Mouse (Mus musculus): ENCODE data around the gene Nkx3-2. TPM values are rescaled to one million over a fixed set of nuclear protein-coding genes. Genes with fewer than 3 reads are reported as not detected.

The Nkx3-2 gene
- total and polyA plus RNA-seq, 3 experiments = not detected

DNA sequence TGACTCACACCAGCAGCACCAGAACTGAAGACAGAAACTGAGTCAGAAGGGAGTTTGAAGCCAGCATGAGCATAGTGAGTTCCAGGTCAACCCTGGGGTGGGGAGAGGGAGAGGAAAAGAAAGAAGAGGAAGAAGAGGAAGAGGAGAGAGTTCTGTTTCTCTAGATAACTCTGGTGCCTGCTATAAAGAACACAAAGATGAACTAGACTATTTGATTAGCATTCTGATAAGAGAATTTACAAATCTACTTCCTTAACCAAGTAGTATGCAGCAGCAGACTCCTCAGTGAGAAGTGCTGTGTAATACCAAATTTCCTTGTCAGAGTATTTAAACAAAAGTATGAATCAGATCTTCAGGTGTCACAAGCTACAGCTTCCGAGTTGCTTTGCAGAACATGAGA, 37.3 kb downstream of the Nkx3-2 start:
- Histone ChIP-seq H3K9ac (ENCODE audit: control insufficient read depth, low read depth, low read length, poor library complexity, severe bottlenecking) (no peak overlapping the region), H3K27me3 (ENCODE audit: control insufficient read depth in 1 of 2, insufficient read depth in 2 of 2, low read length in 2 of 2) (no peaks in the 10 kb centered on the region), H3K27ac (ENCODE audit: control insufficient read depth, low read depth, low read length) (peak overlapping the region; percentile 74), H3K9me3 (replicated peaks; ENCODE audit: insufficient read depth, low read length) (no peaks in the 10 kb centered on the region), H3K4me3 (ENCODE audit: control insufficient read depth in 1 of 2, insufficient read depth in 1 of 2, low read depth in 2 of 2, low read length in 2 of 2) (no peak overlapping the region), H3K79me2 (ENCODE audit: control insufficient read depth, insufficient read depth, low read length, poor library complexity) (no peaks in the 10 kb centered on the region), H3K36me3 (ENCODE audit: control insufficient read depth in 1 of 2, insufficient read depth in 2 of 2, low read length in 2 of 2) (peaks cover 0 to 13% of the 10 kb centered on the region in 2 experiments; a peak in 2 of 4 replicates), H3K4me1 (ENCODE audit: control insufficient read depth in 1 of 2, insufficient read depth in 2 of 2, low read length in 2 of 2) (peaks cover 4 to 6% of the 10 kb centered on the region in 2 experiments)
- DNase-seq (ENCODE audit: low read depth, low spot score) = peak; percentile 80
- TF ChIP-seq CTCF (IDR thresholded peaks at IDR 0.05 in 2 of 3, conservative IDR thresholded peaks at IDR 0.05 in 1 of 3; ENCODE audit: control insufficient read depth in 1 of 3, insufficient read depth in 1 of 3, low read depth in 2 of 3, low read length in 3 of 3, poor library complexity in 1 of 3, severe bottlenecking in 1 of 3) = no peak
- TF ChIP-seq TBP (IDR thresholded peaks at IDR 0.05; ENCODE audit: low read depth, low read length) = no peak
- TF ChIP-seq ZNF384 (IDR thresholded peaks at IDR 0.05; ENCODE audit: low read depth, low read length) = peak; percentile 28; the same call in 1 of the 2 replicates
- TF ChIP-seq MEF2A (IDR thresholded peaks at IDR 0.05; ENCODE audit: extremely low read depth, insufficient replicate concordance, low read depth, low read length, poor library complexity, severe bottlenecking) = no peak
- no peak for TF ChIP-seq USF1 (IDR thresholded peaks at IDR 0.05; ENCODE audit: low read depth, low read length)
- TF ChIP-seq EP300 (IDR thresholded peaks at IDR 0.05; ENCODE audit: low read depth in 1 of 2, low read length in 2 of 2) = peak; percentile 91 to 99
- no peak for TF ChIP-seq ZC3H11A (IDR thresholded peaks at IDR 0.05; ENCODE audit: low read depth, low read length)
- peak; percentile 53; the same call in 1 of the 2 replicates for TF ChIP-seq ELF1 (IDR thresholded peaks at IDR 0.05; ENCODE audit: low read depth, low read length)
- TF ChIP-seq MAX (IDR thresholded peaks at IDR 0.05; ENCODE audit: low read length) = no peak
- TF ChIP-seq MYB (IDR thresholded peaks at IDR 0.05; ENCODE audit: low read depth, low read length) = no peak
- no peak for TF ChIP-seq ZKSCAN1 (IDR thresholded peaks at IDR 0.05; ENCODE audit: low read depth, low read length)
- TF ChIP-seq RCOR1 (IDR thresholded peaks at IDR 0.05; ENCODE audit: low read depth, low read length) = peak; percentile 79
- peak; percentile 65 for TF ChIP-seq SIN3A (IDR thresholded peaks at IDR 0.05; ENCODE audit: low read length)
- TF ChIP-seq CHD1 (IDR thresholded peaks at IDR 0.05; ENCODE audit: low read depth, low read length) = no peak
- TF ChIP-seq TCF12 (IDR thresholded peaks at IDR 0.05; ENCODE audit: low read depth, low read length) = peak; percentile 94
- no peak for TF ChIP-seq POLR2AphosphoS5 (IDR thresholded peaks at IDR 0.05; ENCODE audit: borderline replicate concordance, low read depth, low read length)
- TF ChIP-seq ETS1 (IDR thresholded peaks at IDR 0.05; ENCODE audit: low read depth, low read length) = peak; percentile 83
- peak; percentile 42; the same call in 1 of the 2 replicates for TF ChIP-seq BHLHE40 (IDR thresholded peaks at IDR 0.05; ENCODE audit: borderline replicate concordance, low read depth, low read length)
- no peak; the same call in 1 of the 2 replicates for TF ChIP-seq GABPA (IDR thresholded peaks at IDR 0.05; ENCODE audit: low read depth, low read length)
- TF ChIP-seq NRF1 (IDR thresholded peaks at IDR 0.05; ENCODE audit: insufficient read depth, low read depth, low read length, poor library complexity, severe bottlenecking) = no peak
- TF ChIP-seq TAL1 (IDR thresholded peaks at IDR 0.05; ENCODE audit: low read length) = peak; percentile 69
- TF ChIP-seq MYC (IDR thresholded peaks at IDR 0.05; ENCODE audit: low read depth, low read length) = 0 out of 2 replicates have a peak, but pooled peaks have one; percentile 68
- no peak for TF ChIP-seq POLR2A (IDR thresholded peaks at IDR 0.05; ENCODE audit: control insufficient read depth in 1 of 2, insufficient read depth in 1 of 2, low read depth in 1 of 2, low read length in 2 of 2, poor library complexity in 1 of 2)
- TF ChIP-seq E2F4 (IDR thresholded peaks at IDR 0.05; ENCODE audit: borderline replicate concordance, low read depth, low read length) = no peak
- TF ChIP-seq GATA1 (IDR thresholded peaks at IDR 0.05; ENCODE audit: low read depth, low read length) = peak; percentile 98
- no peak for TF ChIP-seq JUND (IDR thresholded peaks at IDR 0.05; ENCODE audit: low read depth, low read length)
- no peak for TF ChIP-seq NELFE (IDR thresholded peaks at IDR 0.05; ENCODE audit: low read depth, low read length)
- TF ChIP-seq HCFC1 (IDR thresholded peaks at IDR 0.05; ENCODE audit: low read depth, low read length) = 0 out of 2 replicates have a peak, but pooled peaks have one; percentile 63
- TF ChIP-seq ZMIZ1 (IDR thresholded peaks at IDR 0.05; ENCODE audit: low read depth, low read length) = no peak
- TF ChIP-seq MAFK (IDR thresholded peaks at IDR 0.05; ENCODE audit: borderline replicate concordance, low read depth, low read length) = no peak
- TF ChIP-seq UBTF (IDR thresholded peaks at IDR 0.05; ENCODE audit: borderline replicate concordance, insufficient read depth, low read depth, low read length) = no peak

Measured in MEL (cell line).